Mouse (Mus musculus) adrenal gland, adult 2 months (tissue): ENCODE results near the gene G530012D18Rik. TPM values are rescaled to one million over a fixed set of nuclear protein-coding genes. Genes with fewer than 3 reads are reported as not detected.
"Not testable (repeated sequence)": the region's sequence is repeated elsewhere in the genome, so short reads cannot be mapped to it uniquely, and the experiment has no call there.

Experiments used
- DNase-seq: peaks from one replicate; pipeline ENCODE4 v3.0.0; 2021
- polyA plus RNA-seq: library from polyadenylated mRNA; depleted of rRNA; stranded (reverse); fragments of >200 nt; gene quantifications from 2 replicates; pipeline ENCODE4 v1.2.3, GENCODE M21; 2012; rRNA removed
- total RNA-seq, 2 experiments: library from RNA; stranded (reverse); gene quantifications; 2 replicates each; pipeline ENCODE4 v1.2.3; 2021

G530012D18Rik gene
- total and polyA plus RNA-seq, 3 experiments, result not detected

GRCm38 (mm10) chr1:85615819-85616218 is 40.3 kb downstream of the G530012D18Rik start:
- DNase-seq, result not testable (repeated sequence)

- not testable (repeated sequence) for DNase-seq
These were observed 41.7 kb downstream of the G530012D18Rik start for GRCm38 (mm10) chr1:85617161-85617560.

GRCm38 (mm10) chr1:85618689-85619088 is 43.2 kb downstream of the G530012D18Rik start:
- DNase-seq, result not testable (repeated sequence)

Other genes starting within 250 kb of the G530012D18Rik start
- gene Sp110, start 23.1 kb downstream of the G530012D18Rik start, total RNA-seq, result 1 to 10 TPM; 3.3 to 4.9 TPM
- 3.1 and 3.5 TPM in 2 replicates for gene Sp110, start 23.1 kb downstream of the G530012D18Rik start, polyA plus RNA-seq
- gene Sp140, start 24.7 kb downstream of the G530012D18Rik start, total RNA-seq, result 1 to 10 TPM; 2.2 to 6.0 TPM
- 0.93 and 2.5 TPM in 2 replicates for gene Sp140, start 24.7 kb downstream of the G530012D18Rik start, polyA plus RNA-seq
- 10 to 100 TPM; 19.1 to 21.0 TPM for gene Sp100, start 74.3 kb downstream of the G530012D18Rik start, total RNA-seq
- gene Sp100, start 74.3 kb downstream of the G530012D18Rik start, polyA plus RNA-seq, result 2.7 and 2.9 TPM in 2 replicates
- under 1 TPM; 0.86 to 0.97 TPM for gene A630001G21Rik, start 203.0 kb downstream of the G530012D18Rik start, total RNA-seq
- 0.83 and 2.3 TPM in 2 replicates for gene A630001G21Rik, start 203.0 kb downstream of the G530012D18Rik start, polyA plus RNA-seq
- gene Cab39, start 217.8 kb downstream of the G530012D18Rik start, total RNA-seq, result 100 to 1,000 TPM; 124 TPM
- 48.0 and 48.6 TPM in 2 replicates for gene Cab39, start 217.8 kb downstream of the G530012D18Rik start, polyA plus RNA-seq